Mouse (Mus musculus) adrenal gland, postnatal 10 days (tissue): ENCODE results near the gene Nfasc. TPM values are rescaled to one million over a fixed set of nuclear protein-coding genes. Genes with fewer than 3 reads are reported as not detected.

Source experiments
- DNase-seq: peaks from one replicate; pipeline ENCODE4 v3.0.0; 2021; ENCODE audit warnings: mixed read lengths
- total RNA-seq, 2 experiments: library from RNA; stranded (reverse); gene quantifications; 2 replicates each; pipeline ENCODE4 v1.2.3; 2021

The Nfasc gene
- total RNA-seq, 2 experiments from 2014 or later: 4.0 to 7.2 TPM

- no peak for DNase-seq
Measured at GRCm38 (mm10) chr1:132641049-132641795, 100.4 kb downstream of the Nfasc start.

GRCm38 (mm10) chr1:132640256-132640655, 101.3 kb downstream of the Nfasc start:
- no peak for DNase-seq

- no peak for DNase-seq
Measured at GRCm38 (mm10) chr1:132637346-132637745, 104.3 kb downstream of the Nfasc start.

- DNase-seq: no peak
Measured at GRCm38 (mm10) chr1:132629611-132630370, 111.8 kb downstream of the Nfasc start.

- no peak for DNase-seq
Measured at GRCm38 (mm10) chr1:132628599-132628998, 113.0 kb downstream of the Nfasc start.

- DNase-seq: no peak
Measured at GRCm38 (mm10) chr1:132628183-132628582, 113.4 kb downstream of the Nfasc start.

- no peak for DNase-seq
Measured at GRCm38 (mm10) chr1:132626125-132626756, 115.4 kb downstream of the Nfasc start.

GRCm38 (mm10) chr1:132625034-132625433, 116.6 kb downstream of the Nfasc start:
- DNase-seq: no peak

GRCm38 (mm10) chr1:132624466-132624865, 117.1 kb downstream of the Nfasc start:
- no peak for DNase-seq

GRCm38 (mm10) chr1:132623641-132624336, 117.8 kb downstream of the Nfasc start:
- no peak for DNase-seq

GRCm38 (mm10) chr1:132612066-132612465, 129.5 kb downstream of the Nfasc start:
- DNase-seq: no peak

GRCm38 (mm10) chr1:132609048-132609634, 132.5 kb downstream of the Nfasc start:
- peak; percentile 77 for DNase-seq

GRCm38 (mm10) chr1:132602161-132602560, 139.4 kb downstream of the Nfasc start:
- no peak for DNase-seq

- no peak for DNase-seq
Measured at GRCm38 (mm10) chr1:132598024-132598423, 143.6 kb downstream of the Nfasc start.

- DNase-seq: no peak
Measured at GRCm38 (mm10) chr1:132595741-132596140, 145.9 kb downstream of the Nfasc start.

GRCm38 (mm10) chr1:132594587-132594986, 147.0 kb downstream of the Nfasc start:
- DNase-seq: peak; percentile 83

- DNase-seq: no peak
Measured at GRCm38 (mm10) chr1:132592145-132592544, 149.5 kb downstream of the Nfasc start.

- no peak for DNase-seq
Measured at GRCm38 (mm10) chr1:132591399-132591930, 150.1 kb downstream of the Nfasc start.

- no peak for DNase-seq
Measured at GRCm38 (mm10) chr1:132586679-132587201, 154.9 kb downstream of the Nfasc start.

GRCm38 (mm10) chr1:132585376-132585775, 156.2 kb downstream of the Nfasc start:
- DNase-seq: no peak

- DNase-seq: no peak
Measured at GRCm38 (mm10) chr1:132582998-132583604, 158.5 kb downstream of the Nfasc start.
